Mouse (Mus musculus) bone marrow, adult 2 months (tissue): ENCODE measurements around the gene Vwa3a.

Experiments
- CTCF ChIP-seq: fragments of 200-500 bp; IDR thresholded peaks from 2 replicates; pipeline ENCODE4 v1.5.1; 2011; ENCODE audit warnings: low read length, control low read depth; ENCODE audit not compliant: control insufficient read depth, insufficient read depth
- POLR2A ChIP-seq: fragments of 200-500 bp; IDR thresholded peaks from 2 replicates; pipeline ENCODE4 v1.6.1; 2011; ENCODE audit warnings: low read depth, mild to moderate bottlenecking, control low read depth, low read length, borderline replicate concordance; ENCODE audit not compliant: control insufficient read depth

- TF ChIP-seq CTCF (no peak), POLR2A (no peak)
These were observed 5.5 kb downstream of the Vwa3a start for GRCm38 (mm10) chr7:120744606-120745005.
